Mouse (Mus musculus): Measurements from ENCODE around the gene Reg2. TPM values are rescaled to one million over a fixed set of nuclear protein-coding genes. Genes with fewer than 3 reads are reported as not detected.
"Not testable (repeated sequence)": the region's sequence is repeated elsewhere in the genome, so short reads cannot be mapped to it uniquely, and the experiment has no call there.

The Reg2 gene
- polyA plus RNA-seq (2014; fragmentation: Nextera tagmentation; extraction: Ambion mirVana) = not detected in 2 replicates

- H3K4me1 ChIP-seq (ENCODE audit: control insufficient read depth, insufficient read depth, low read length); H3K36me3 ChIP-seq (ENCODE audit: control insufficient read depth, insufficient read depth, low read length); H3K9me3 ChIP-seq (ENCODE audit: control insufficient read depth, low read length); H3K27me3 ChIP-seq (ENCODE audit: control insufficient read depth, insufficient read depth, low read length); H3K27ac ChIP-seq (ENCODE audit: low read depth, low read length); H3K4me3 ChIP-seq (ENCODE audit: low read depth, low read length); ATAC-seq (ENCODE audit: low read depth); H3K9ac ChIP-seq (replicated peaks; ENCODE audit: low read depth, low read length); H3K4me2 ChIP-seq (ENCODE audit: low read depth, low read length): not testable (repeated sequence)
- 98% methylated on average over 4 of the region's 17 CpGs for WGBS
These were observed at the start of gene Reg2 for GRCm38 (mm10) chr6:78395323-78395722. Reg2 (plus strand) TSS chr6:78395623.

DNA sequence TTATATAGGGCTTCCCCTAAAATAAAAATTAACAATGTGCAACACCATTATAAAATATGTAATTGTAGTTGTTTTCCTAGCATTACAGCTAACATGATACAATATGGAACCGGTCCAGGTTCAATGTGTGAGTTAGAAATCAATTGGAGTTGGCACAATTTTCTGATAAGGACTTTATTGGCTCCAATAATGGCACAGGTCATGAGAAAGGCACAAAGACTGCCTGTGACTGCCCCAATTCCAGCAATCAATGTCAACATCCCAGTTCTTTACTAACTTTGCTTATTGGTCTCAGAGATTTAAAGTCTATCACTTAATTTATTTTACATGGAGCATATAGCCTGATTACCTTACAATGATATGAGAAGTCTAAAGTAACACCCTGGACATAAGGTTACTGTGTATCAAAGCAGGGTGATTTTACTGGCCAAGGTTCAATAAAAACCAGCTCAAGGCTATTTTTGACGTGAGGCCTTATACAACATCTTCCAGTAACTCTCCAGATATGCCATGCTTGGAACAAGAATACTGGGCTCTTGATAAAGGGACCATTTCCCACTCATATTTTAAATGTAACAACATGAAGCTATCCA lies 33.4 kb upstream of the Reg2 start:
- WGBS = 59% methylated on average over 2 of the region's 2 CpGs
- no peaks in the 10 kb centered on the region for H3K36me3 ChIP-seq (ENCODE audit: control insufficient read depth, insufficient read depth, low read length)
- H3K4me1 ChIP-seq (ENCODE audit: control insufficient read depth, insufficient read depth, low read length) = no peaks in the 10 kb centered on the region
- H3K27me3 ChIP-seq (ENCODE audit: control insufficient read depth, insufficient read depth, low read length) = no peaks in the 10 kb centered on the region
- no peak overlapping the region for H3K4me3 ChIP-seq (ENCODE audit: low read depth, low read length)
- H3K9ac ChIP-seq (replicated peaks; ENCODE audit: low read depth, low read length) = no peak overlapping the region
- ATAC-seq (ENCODE audit: low read depth) = no peak
- H3K27ac ChIP-seq (ENCODE audit: low read depth, low read length) = no peak overlapping the region
- H3K9me3 ChIP-seq (ENCODE audit: control insufficient read depth, low read length) = no peaks in the 10 kb centered on the region
- H3K4me2 ChIP-seq (ENCODE audit: low read depth, low read length) = no peak overlapping the region

GRCm38 (mm10) chr6:78370357-78370756 lies 25.1 kb upstream of the Reg2 start, which contains the start of gene Reg3b:
Reg3b (plus strand) TSS chr6:78370657.
- H3K4me3 ChIP-seq (ENCODE audit: low read depth, low read length) = no peak within 1 kb of the TSS

DNA sequence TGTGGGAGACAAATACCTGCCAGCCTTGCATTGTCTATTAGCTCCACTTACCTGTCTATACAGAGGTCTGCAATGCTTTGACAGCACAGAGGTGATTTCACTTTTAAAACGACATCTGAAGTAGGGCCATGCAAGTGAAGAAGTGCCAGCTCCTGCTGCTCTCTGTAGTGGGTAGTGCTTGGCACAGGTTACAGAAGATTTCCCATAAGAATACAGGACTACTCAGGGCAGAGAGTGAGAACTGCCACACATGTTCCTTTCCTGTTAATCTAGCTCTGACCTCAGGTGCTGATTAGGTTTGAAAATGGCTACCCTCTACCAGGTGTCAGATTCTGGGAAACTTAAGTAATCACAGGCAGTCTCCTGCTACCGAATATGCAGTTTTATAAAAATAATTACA lies 16.7 kb upstream of the Reg2 start, which contains the start of gene Reg3d:
Reg3d (minus strand) TSS at position 101 of the 400 bp plus-strand sequence.
- Histone ChIP-seq H3K4me3 (ENCODE audit: low read depth, low read length) (no peak within 1 kb of the TSS), H3K4me1 (ENCODE audit: control insufficient read depth, insufficient read depth, low read length) (no peaks in the 10 kb centered on the region), H3K4me2 (ENCODE audit: low read depth, low read length) (no peak within 1 kb of the TSS), H3K27me3 (ENCODE audit: control insufficient read depth, insufficient read depth, low read length) (no peaks in the 10 kb centered on the region), H3K9me3 (ENCODE audit: control insufficient read depth, low read length) (no peaks in the 10 kb centered on the region), H3K9ac (replicated peaks; ENCODE audit: low read depth, low read length) (no peak within 1 kb of the TSS), H3K36me3 (ENCODE audit: control insufficient read depth, insufficient read depth, low read length) (no peaks in the 10 kb centered on the region), H3K27ac (ENCODE audit: low read depth, low read length) (no peak within 1 kb of the TSS)
- WGBS = 90% methylated on average over 2 of the region's 2 CpGs
- ATAC-seq (ENCODE audit: low read depth) = no peak

More at GRCm38 (mm10) chr6:78370357-78370756, 25.1 kb upstream of the Reg2 start, which contains the start of gene Reg3b:
- no peak within 1 kb of the TSS for H3K27ac ChIP-seq (ENCODE audit: low read depth, low read length)
- no peaks in the 10 kb centered on the region for H3K27me3 ChIP-seq (ENCODE audit: control insufficient read depth, insufficient read depth, low read length)
- no peak for ATAC-seq (ENCODE audit: low read depth)
- no peak within 1 kb of the TSS for H3K9ac ChIP-seq (replicated peaks; ENCODE audit: low read depth, low read length)
- no peaks in the 10 kb centered on the region for H3K4me1 ChIP-seq (ENCODE audit: control insufficient read depth, insufficient read depth, low read length)
- WGBS = 90% methylated on average over 2 of the region's 2 CpGs
- no peaks in the 10 kb centered on the region for H3K36me3 ChIP-seq (ENCODE audit: control insufficient read depth, insufficient read depth, low read length)
- no peak within 1 kb of the TSS for H3K4me2 ChIP-seq (ENCODE audit: low read depth, low read length)
- no peaks in the 10 kb centered on the region for H3K9me3 ChIP-seq (ENCODE audit: control insufficient read depth, low read length)

GRCm38 (mm10) chr6:78380409-78380808 lies 15.0 kb upstream of the Reg2 start, which contains the start of gene Reg3a:
Reg3a (plus strand) TSS chr6:78380709.
- no peak for ATAC-seq (ENCODE audit: low read depth)
- H3K27ac ChIP-seq (ENCODE audit: low read depth, low read length) = no peak within 1 kb of the TSS

GRCm38 (mm10) chr6:78385609-78386008 lies 9.8 kb upstream of the Reg2 start:
- Histone ChIP-seq H3K9me3 (ENCODE audit: control insufficient read depth, low read length) (no peaks in the 10 kb centered on the region), H3K9ac (replicated peaks; ENCODE audit: low read depth, low read length) (no peak overlapping the region), H3K4me3 (ENCODE audit: low read depth, low read length) (no peak overlapping the region), H3K36me3 (ENCODE audit: control insufficient read depth, insufficient read depth, low read length) (no peaks in the 10 kb centered on the region), H3K4me2 (ENCODE audit: low read depth, low read length) (no peak overlapping the region), H3K27ac (ENCODE audit: low read depth, low read length) (no peak overlapping the region), H3K27me3 (ENCODE audit: control insufficient read depth, insufficient read depth, low read length) (no peaks in the 10 kb centered on the region), H3K4me1 (ENCODE audit: control insufficient read depth, insufficient read depth, low read length) (no peaks in the 10 kb centered on the region)
- no peak for ATAC-seq (ENCODE audit: low read depth)
- WGBS = 84% methylated on average over 3 of the region's 3 CpGs

More at GRCm38 (mm10) chr6:78380409-78380808, 15.0 kb upstream of the Reg2 start, which contains the start of gene Reg3a:
- H3K4me3 ChIP-seq (ENCODE audit: low read depth, low read length) = no peak within 1 kb of the TSS
- H3K9me3 ChIP-seq (ENCODE audit: control insufficient read depth, low read length) = no peaks in the 10 kb centered on the region
- H3K9ac ChIP-seq (replicated peaks; ENCODE audit: low read depth, low read length) = no peak within 1 kb of the TSS
- no peak within 1 kb of the TSS for H3K4me2 ChIP-seq (ENCODE audit: low read depth, low read length)
- no peaks in the 10 kb centered on the region for H3K4me1 ChIP-seq (ENCODE audit: control insufficient read depth, insufficient read depth, low read length)
- H3K36me3 ChIP-seq (ENCODE audit: control insufficient read depth, insufficient read depth, low read length) = no peaks in the 10 kb centered on the region
- no peaks in the 10 kb centered on the region for H3K27me3 ChIP-seq (ENCODE audit: control insufficient read depth, insufficient read depth, low read length)

DNA sequence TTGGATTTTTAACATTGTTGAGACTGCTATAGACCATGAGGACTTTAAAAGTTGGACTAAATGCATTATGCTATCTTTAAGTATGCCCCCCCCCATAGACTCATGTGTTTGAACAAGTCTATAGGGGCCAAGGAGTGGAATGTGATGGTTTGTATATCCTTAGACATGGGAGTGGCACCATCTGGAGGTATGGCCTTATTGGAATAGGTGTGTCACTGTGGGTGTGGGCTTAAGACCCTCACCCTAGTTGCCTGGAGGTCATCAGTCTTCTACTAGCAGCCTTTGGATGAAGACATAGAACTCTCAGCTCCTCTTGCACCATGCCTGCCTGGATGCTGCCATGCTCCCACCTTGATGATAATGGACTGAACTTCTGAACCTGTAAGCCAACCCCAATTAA lies 27.0 kb downstream of the Reg2 start, which contains the start of gene Reg1:
Reg1 (plus strand) TSS at position 301 of the 400 bp plus-strand sequence.
- not testable (repeated sequence) for ATAC-seq (ENCODE audit: low read depth); H3K9me3 ChIP-seq (ENCODE audit: control insufficient read depth, low read length); H3K4me2 ChIP-seq (ENCODE audit: low read depth, low read length); H3K27me3 ChIP-seq (ENCODE audit: control insufficient read depth, insufficient read depth, low read length); H3K27ac ChIP-seq (ENCODE audit: low read depth, low read length); H3K36me3 ChIP-seq (ENCODE audit: control insufficient read depth, insufficient read depth, low read length); H3K9ac ChIP-seq (replicated peaks; ENCODE audit: low read depth, low read length); H3K4me1 ChIP-seq (ENCODE audit: control insufficient read depth, insufficient read depth, low read length); H3K4me3 ChIP-seq (ENCODE audit: low read depth, low read length)

- Histone ChIP-seq H3K4me1 (ENCODE audit: control insufficient read depth, insufficient read depth, low read length) (no peaks in the 10 kb centered on the region), H3K27me3 (ENCODE audit: control insufficient read depth, insufficient read depth, low read length) (no peaks in the 10 kb centered on the region), H3K4me3 (ENCODE audit: low read depth, low read length) (no peak overlapping the region), H3K27ac (ENCODE audit: low read depth, low read length) (no peak overlapping the region), H3K36me3 (ENCODE audit: control insufficient read depth, insufficient read depth, low read length) (no peaks in the 10 kb centered on the region), H3K9ac (replicated peaks; ENCODE audit: low read depth, low read length) (no peak overlapping the region), H3K9me3 (ENCODE audit: control insufficient read depth, low read length) (no peaks in the 10 kb centered on the region), H3K4me2 (ENCODE audit: low read depth, low read length) (no peak overlapping the region)
- 85% methylated on average over 3 of the region's 3 CpGs for WGBS
- ATAC-seq (ENCODE audit: low read depth) = no peak
These were observed 30.1 kb downstream of the Reg2 start for GRCm38 (mm10) chr6:78425497-78425896.

DNA sequence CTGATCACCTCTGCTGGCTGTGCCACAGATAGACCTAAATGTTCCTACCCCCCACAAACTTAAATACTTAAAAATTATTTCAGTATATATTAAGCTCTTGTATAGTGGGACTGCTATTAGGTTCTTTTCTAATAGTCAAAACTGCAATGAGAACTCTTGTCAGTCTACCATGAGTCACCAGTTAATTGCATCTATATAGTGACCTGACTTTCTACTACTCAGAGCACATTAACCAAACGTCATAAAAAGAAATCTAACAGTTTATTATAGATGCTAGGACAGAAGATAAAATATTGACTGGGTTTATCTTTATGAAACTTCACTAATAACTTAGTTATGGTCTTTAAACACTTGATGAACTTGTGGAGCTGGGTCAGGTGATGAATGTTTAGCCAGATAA lies 51.8 kb downstream of the Reg2 start:
- no peaks in the 10 kb centered on the region for H3K36me3 ChIP-seq (ENCODE audit: control insufficient read depth, insufficient read depth, low read length)
- no peaks in the 10 kb centered on the region for H3K4me1 ChIP-seq (ENCODE audit: control insufficient read depth, insufficient read depth, low read length)
- H3K4me2 ChIP-seq (ENCODE audit: low read depth, low read length) = no peak overlapping the region
- no peaks in the 10 kb centered on the region for H3K9me3 ChIP-seq (ENCODE audit: control insufficient read depth, low read length)
- WGBS = 65% methylated on average over 1 of the region's 1 CpGs
- H3K27ac ChIP-seq (ENCODE audit: low read depth, low read length) = no peak overlapping the region
- H3K27me3 ChIP-seq (ENCODE audit: control insufficient read depth, insufficient read depth, low read length) = no peaks in the 10 kb centered on the region
- no peak overlapping the region for H3K9ac ChIP-seq (replicated peaks; ENCODE audit: low read depth, low read length)
- ATAC-seq (ENCODE audit: low read depth) = no peak
- H3K4me3 ChIP-seq (ENCODE audit: low read depth, low read length) = no peak overlapping the region

Data from neural tube, embryonic 14.5 days (tissue).